Mouse (Mus musculus): ENCODE results near the gene Mobp. TPM values are rescaled to one million over a fixed set of nuclear protein-coding genes. Genes with fewer than 3 reads are reported as not detected.

Gene Mobp
- polyA plus RNA-seq, 1 experiment from 2014 or later = 0.93 TPM

DNA sequence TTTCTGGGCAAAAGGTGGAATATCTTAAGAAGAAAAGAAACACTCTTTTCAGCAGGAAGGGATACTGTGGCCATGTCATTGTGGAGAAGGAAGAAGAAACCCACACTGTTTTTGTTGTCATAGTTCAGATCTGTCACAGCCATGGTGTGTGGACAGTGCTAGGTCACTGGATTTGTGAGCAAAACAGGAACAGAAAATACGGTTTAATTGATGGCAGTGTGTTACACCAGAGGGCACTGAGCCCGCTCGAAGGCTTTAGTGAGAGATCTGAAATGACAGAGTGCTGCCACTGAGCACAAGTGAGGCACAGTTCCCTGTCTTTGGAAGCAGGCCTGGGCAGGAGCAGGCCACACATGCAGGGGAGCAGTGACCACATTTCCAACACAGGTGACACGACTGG lies 31.3 kb upstream of the Mobp start:
- no peak for DNase-seq (ENCODE audit: low spot score)
- WGBS = 90% methylated on average over 4 of the region's 4 CpGs
- Histone ChIP-seq H3K4me1 (no peaks in the 10 kb centered on the region; the same call in 1 of the 2 replicates), H3K4me3 (no peak overlapping the region), H3K9me3 (no peaks in the 10 kb centered on the region), H3K36me3 (replicated peaks) (peaks cover 59% of the 10 kb centered on the region), H3K27ac (replicated peaks) (no peak overlapping the region), H3K27me3 (replicated peaks; ENCODE audit: low read depth, poor library complexity, severe bottlenecking) (no peaks in the 10 kb centered on the region)

DNA sequence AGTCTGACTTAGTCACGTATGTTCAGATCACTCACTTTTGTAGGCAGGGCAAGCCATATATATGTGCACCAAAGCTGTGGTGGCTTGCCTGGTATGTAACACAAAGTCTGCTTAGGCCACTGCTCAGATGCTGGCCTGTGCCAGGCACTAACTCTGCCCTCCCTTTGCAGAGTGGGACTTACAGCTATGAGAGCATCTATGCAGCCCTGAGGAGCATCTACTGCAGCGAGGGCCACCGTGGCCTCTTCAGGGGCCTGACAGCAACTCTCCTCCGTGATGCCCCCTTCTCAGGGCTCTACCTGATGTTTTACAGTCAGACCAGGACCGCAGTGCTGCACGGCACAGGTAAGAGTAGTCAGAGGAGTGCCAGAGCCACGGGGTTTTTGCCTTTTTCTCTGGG lies 29.0 kb upstream of the Mobp start:
- H3K27ac ChIP-seq (replicated peaks) = no peak overlapping the region
- no peak overlapping the region for H3K4me3 ChIP-seq
- no peaks in the 10 kb centered on the region for H3K4me1 ChIP-seq
- H3K36me3 ChIP-seq (replicated peaks) = peaks cover 73% of the 10 kb centered on the region
- DNase-seq (ENCODE audit: low spot score) = no peak
- WGBS = 91% methylated on average over 7 of the region's 7 CpGs
- H3K9me3 ChIP-seq = no peaks in the 10 kb centered on the region
- no peaks in the 10 kb centered on the region for H3K27me3 ChIP-seq (replicated peaks; ENCODE audit: low read depth, poor library complexity, severe bottlenecking)

DNA sequence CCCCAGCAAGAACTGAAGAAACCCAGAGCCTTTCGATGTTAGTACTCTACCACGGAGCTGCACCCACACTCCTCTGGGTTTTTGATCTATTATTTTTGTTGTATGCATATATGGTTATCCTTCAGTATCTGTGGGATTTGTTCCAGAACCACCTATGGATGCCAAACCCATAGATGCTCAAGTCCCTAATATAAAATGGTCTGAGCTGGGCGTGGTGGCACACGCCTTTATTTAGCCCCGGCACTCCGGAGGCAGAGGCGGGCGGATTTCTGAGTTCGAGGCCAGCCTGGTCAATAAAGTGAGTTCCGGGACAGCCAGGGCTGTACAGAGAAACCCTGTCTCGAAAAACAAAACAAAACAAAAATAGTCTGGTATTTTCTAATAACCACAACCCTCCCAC lies 22.6 kb upstream of the Mobp start:
- WGBS = 60% methylated on average over 11 of the region's 11 CpGs
- Histone ChIP-seq H3K4me3 (peak overlapping the region; percentile 100), H3K27ac (replicated peaks) (peak overlapping the region; percentile 100), H3K4me1 (peaks cover 18% of the 10 kb centered on the region), H3K9me3 (no peaks in the 10 kb centered on the region), H3K36me3 (replicated peaks) (peaks cover 57% of the 10 kb centered on the region), H3K27me3 (replicated peaks; ENCODE audit: low read depth, poor library complexity, severe bottlenecking) (no peaks in the 10 kb centered on the region)
- no peak for DNase-seq (ENCODE audit: low spot score)

DNA sequence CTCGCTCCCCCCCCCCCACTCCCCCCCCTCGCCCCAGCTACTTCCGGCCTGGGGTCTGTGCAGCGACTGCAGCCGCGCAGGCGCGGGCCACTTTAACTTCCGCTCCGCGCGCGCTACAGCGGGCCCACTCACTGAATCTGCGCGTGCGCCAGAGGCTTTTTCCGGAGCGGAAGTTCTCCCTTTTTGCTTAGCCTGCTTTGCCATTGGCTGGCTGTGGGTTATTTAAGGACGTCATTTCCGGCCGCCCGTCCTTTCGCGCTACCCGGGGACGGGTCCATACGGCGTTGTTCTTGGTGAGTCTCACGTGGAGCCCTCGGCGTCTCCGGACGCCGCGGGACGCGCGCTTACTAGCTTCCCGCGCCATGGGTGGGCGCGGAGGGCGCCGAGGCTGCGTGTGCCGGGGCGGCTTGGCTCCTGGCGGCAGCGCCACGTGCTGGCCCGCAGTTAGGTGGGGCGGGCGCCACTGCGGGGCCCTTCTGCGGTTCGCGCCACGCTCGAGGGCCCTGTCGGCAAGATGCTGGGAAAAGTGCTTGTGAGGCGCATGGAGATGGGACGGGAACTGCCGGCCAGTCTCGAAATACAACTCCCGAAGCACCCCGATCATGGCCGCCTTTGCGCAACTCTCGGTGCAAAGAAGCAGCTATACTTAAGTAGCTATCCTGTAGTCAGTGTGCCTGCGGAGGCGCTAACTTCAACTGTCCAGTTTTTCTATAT lies 21.8 kb upstream of the Mobp start, which contains the start of gene Rpsa:
Gene Rpsa, plus strand, starts transcription at position 152 of the 714 bp plus-strand sequence.
- Histone ChIP-seq H3K36me3 (replicated peaks) (peaks cover 59% of the 10 kb centered on the region), H3K4me1 (peaks cover 18% of the 10 kb centered on the region), H3K27me3 (replicated peaks; ENCODE audit: low read depth, poor library complexity, severe bottlenecking) (no peaks in the 10 kb centered on the region), H3K4me3 (peak within 1 kb of the TSS; percentile 100), H3K27ac (replicated peaks) (peak within 1 kb of the TSS; percentile 100), H3K9me3 (no peaks in the 10 kb centered on the region)
- peak; percentile 98 for DNase-seq (ENCODE audit: low spot score)
- under 1% methylated on average over 72 of the region's 72 CpGs for WGBS

DNA sequence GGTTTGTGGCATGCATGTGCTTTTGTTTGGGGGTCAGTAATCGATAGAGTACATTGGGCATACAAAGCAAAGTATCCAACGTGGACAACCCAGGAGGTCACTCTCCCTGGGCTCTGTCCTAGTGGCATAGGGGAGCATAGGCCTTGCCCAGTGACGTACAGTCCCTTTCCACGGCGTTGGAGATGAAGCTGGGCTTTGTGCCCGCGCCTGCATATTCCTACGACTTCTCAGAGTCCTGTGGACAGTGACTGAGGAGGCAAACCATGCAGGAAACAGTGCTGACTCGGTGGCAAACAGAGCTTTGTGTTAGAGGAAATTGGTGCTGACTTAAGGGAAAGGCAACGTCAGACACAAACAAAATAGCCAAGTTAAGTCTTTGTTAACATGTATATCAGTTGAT lies 20.2 kb upstream of the Mobp start:
- H3K36me3 ChIP-seq (replicated peaks) = peaks cover 50% of the 10 kb centered on the region

DNA sequence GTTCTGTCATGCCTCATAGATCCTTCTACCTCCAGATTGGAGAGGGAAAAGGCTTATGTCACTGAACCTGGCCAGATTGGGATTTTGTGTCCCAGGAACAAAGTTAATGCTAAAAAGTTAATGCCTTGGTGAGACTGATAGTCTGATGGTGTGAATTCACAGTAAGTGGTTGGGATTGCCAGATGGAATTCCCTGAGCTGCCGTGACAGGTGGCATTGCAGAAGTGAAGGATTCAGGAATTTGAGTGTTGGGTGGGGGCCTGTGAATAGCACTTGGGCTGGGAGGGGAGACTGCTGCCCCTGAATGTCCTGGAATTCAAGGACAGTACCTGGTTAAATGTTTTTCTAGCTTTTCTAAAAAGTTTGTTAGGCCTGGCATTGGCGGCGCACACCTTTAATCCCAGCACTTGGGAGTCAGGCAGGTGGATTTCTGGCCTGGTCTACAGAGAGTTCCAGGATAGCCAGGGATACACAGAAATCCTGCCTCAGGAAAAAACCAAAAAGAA lies 17.7 kb upstream of the Mobp start:
- no peak overlapping the region for H3K4me3 ChIP-seq
- H3K36me3 ChIP-seq (replicated peaks) = peaks cover 47% of the 10 kb centered on the region
- H3K27ac ChIP-seq (replicated peaks) = no peak overlapping the region
- peaks cover 17% of the 10 kb centered on the region for H3K4me1 ChIP-seq
- H3K27me3 ChIP-seq (replicated peaks; ENCODE audit: low read depth, poor library complexity, severe bottlenecking) = no peaks in the 10 kb centered on the region
- H3K9me3 ChIP-seq = no peaks in the 10 kb centered on the region
- no peak for DNase-seq (ENCODE audit: low spot score)
- WGBS = 83% methylated on average over 3 of the region's 3 CpGs

More for the DNA sequence above, 20.2 kb upstream of the Mobp start:
- Histone ChIP-seq H3K9me3 (no peaks in the 10 kb centered on the region), H3K4me1 (peaks cover 18% of the 10 kb centered on the region), H3K4me3 (peak overlapping the region; percentile 100), H3K27ac (replicated peaks) (peak overlapping the region; percentile 100), H3K27me3 (replicated peaks; ENCODE audit: low read depth, poor library complexity, severe bottlenecking) (no peaks in the 10 kb centered on the region)
- no peak for DNase-seq (ENCODE audit: low spot score)
- 79% methylated on average over 10 of the region's 10 CpGs for WGBS

DNA sequence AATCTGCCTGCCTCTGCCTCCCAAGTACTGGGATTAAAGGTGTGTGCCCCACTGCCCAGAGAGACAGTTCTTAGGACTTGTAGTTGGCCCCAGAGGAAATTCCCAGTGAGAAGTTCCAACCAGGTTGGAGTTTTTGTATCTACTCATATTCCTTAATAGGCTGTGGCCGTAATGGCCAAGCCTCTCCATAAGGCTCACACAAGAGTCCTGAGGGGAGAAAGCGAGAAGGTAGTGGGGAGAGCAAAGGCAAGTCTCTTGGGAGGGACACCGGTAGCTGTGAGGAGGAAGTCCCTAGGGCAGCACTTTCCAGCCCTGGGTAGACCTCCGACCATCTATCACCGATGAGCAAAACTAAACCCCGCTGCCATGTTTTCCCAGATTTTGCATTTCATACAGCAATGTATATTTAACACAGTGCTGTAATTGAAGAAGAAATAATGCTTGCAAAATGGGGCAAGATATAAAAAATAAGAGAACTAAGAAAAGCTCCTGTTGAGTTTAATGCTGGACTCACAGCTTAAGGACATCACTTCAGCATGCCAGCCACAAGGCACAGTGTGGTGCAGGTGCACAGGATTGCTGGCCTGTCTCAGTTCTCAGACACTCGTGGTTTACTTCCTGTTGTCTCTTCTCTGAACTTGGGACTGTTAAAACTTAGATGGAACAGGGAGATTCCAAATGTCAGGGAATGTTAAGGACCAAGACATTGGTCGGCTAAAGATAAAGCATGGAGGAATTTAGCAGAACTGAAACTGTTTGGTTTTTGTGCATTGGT lies 16.3 kb upstream of the Mobp start:
- DNase-seq (ENCODE audit: low spot score) = no peak
- H3K4me3 ChIP-seq = no peak overlapping the region
- H3K27ac ChIP-seq (replicated peaks) = no peak overlapping the region
- H3K4me1 ChIP-seq = peaks cover 15% of the 10 kb centered on the region
- no peaks in the 10 kb centered on the region for H3K9me3 ChIP-seq
- H3K36me3 ChIP-seq (replicated peaks) = peaks cover 47% of the 10 kb centered on the region
- 37% methylated on average over 8 of the region's 8 CpGs for WGBS
- H3K27me3 ChIP-seq (replicated peaks; ENCODE audit: low read depth, poor library complexity, severe bottlenecking) = no peaks in the 10 kb centered on the region

DNA sequence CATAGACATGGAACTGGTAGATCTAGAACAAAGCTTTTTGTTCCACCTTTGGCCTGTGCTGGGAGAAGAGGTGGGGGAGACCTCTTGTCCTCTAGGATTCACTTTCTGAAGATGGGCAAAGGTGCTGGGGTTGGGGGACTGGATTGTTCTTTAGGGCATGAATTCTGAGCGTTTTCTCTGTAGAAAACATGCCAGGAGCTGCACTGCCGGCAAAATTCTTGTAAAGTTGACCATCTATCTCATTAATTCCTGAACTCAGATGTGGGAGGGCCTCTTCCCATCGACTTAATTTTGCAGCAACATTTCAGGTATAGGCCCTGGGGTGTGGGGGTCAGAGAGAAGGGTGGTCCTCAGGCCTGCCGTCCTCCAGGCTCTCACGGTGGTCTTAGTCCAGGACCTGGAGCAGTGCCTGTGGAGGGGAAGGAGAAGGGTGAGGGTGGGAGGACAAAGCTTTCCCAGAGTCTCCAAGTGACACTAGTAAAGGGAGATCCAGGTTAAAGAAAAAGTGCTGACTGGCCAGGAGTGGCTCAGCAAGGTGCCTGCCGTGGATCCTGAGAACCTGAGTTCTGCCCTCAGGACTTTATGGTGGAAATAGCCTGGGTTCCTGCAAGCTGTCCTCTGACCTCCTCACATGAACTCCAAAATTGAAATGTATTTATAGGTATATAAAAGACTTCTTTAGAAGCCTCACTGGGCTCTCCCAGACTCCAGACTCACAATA lies 15.6 kb upstream of the Mobp start:
- Histone ChIP-seq H3K36me3 (replicated peaks) (peaks cover 42% of the 10 kb centered on the region), H3K4me1 (peaks cover 10% of the 10 kb centered on the region), H3K27ac (replicated peaks) (no peak overlapping the region), H3K27me3 (replicated peaks; ENCODE audit: low read depth, poor library complexity, severe bottlenecking) (no peaks in the 10 kb centered on the region), H3K9me3 (no peaks in the 10 kb centered on the region), H3K4me3 (no peak overlapping the region)
- 61% methylated on average over 6 of the region's 6 CpGs for WGBS
- DNase-seq (ENCODE audit: low spot score) = no peak

DNA sequence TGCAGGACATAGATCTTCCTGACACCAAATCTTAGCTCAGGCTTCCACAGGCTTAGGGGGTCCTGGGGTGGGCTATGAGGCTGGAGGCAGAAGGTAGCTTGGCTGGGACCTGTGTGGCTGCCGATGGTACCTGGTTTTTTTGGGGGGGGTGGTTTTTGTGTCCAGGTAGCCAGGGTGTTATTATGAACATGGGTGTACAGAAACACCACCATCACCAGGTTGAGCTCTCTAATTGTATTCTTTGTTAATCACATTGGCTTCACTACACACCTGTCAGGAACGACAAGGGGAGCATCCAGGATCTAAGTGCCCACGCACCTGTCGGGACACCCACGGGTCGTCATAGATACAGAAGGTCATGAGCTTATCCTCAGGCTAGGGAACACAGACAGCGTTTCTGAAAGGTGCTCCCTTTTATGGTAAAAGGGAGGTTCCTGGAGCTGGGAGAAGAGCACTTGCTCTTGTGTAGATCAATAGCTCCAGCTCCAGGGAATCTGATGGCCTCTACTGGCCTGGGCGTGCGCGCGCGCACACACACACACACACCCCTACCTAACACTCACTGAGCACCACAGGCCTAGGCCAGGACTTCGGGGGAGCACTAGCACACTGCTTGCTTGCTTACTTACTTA lies 14.9 kb upstream of the Mobp start:
- Histone ChIP-seq H3K4me3 (no peak overlapping the region), H3K27me3 (replicated peaks; ENCODE audit: low read depth, poor library complexity, severe bottlenecking) (no peaks in the 10 kb centered on the region), H3K27ac (replicated peaks) (no peak overlapping the region), H3K9me3 (no peaks in the 10 kb centered on the region), H3K4me1 (peaks cover 3% of the 10 kb centered on the region; the same call in 1 of the 2 replicates), H3K36me3 (replicated peaks) (peaks cover 35% of the 10 kb centered on the region)
- 83% methylated on average over 13 of the region's 13 CpGs for WGBS
- no peak for DNase-seq (ENCODE audit: low spot score)

DNA sequence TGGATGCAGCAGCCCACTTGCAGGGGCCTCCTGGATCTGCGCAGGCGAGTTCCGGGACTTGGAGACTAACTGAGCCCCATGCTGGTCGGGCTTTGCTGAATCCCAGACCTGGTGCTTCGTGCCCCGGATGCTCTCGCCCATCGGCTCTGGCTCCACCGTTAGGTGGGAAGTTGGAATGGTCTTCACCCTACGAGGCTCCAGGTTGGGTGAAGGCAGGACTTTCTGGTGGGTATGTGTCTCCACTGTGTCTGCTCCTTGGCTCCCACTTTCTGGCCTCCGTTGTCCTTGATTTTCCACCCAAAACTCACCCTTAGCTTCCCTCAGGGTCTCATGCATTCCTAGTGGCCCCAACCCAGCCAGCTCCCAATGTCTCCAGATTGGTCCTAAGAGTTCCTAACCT lies 14.1 kb upstream of the Mobp start:
- H3K36me3 ChIP-seq (replicated peaks) = peaks cover 27% of the 10 kb centered on the region
- H3K27me3 ChIP-seq (replicated peaks; ENCODE audit: low read depth, poor library complexity, severe bottlenecking) = no peaks in the 10 kb centered on the region
- DNase-seq (ENCODE audit: low spot score) = no peak
- H3K27ac ChIP-seq (replicated peaks) = no peak overlapping the region
- no peak overlapping the region for H3K4me3 ChIP-seq
- WGBS = 89% methylated on average over 11 of the region's 11 CpGs
- no peaks in the 10 kb centered on the region for H3K9me3 ChIP-seq
- no peaks in the 10 kb centered on the region for H3K4me1 ChIP-seq

DNA sequence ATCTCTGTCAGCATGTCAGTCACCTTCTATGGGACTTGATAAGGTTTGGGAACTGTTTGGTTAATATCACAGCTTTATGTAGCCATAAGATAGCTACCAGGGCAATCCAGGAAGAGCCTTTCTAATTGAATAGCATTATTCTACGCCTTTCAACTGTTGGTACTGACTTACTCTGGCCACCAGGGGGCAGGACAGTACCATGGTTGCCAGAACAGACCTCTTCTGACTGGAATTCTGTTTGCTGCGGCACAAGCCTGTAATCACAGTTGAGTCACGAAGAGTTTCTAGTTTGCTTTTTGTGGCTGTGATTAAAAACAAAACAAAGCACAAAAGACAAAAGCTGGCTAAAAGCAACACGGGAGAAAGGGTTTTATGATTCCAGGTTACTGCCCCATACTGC lies 8.9 kb upstream of the Mobp start:
- no peaks in the 10 kb centered on the region for H3K36me3 ChIP-seq (replicated peaks)
- 19% methylated on average over 4 of the region's 4 CpGs for WGBS
- no peaks in the 10 kb centered on the region for H3K27me3 ChIP-seq (replicated peaks; ENCODE audit: low read depth, poor library complexity, severe bottlenecking)
- no peak overlapping the region for H3K27ac ChIP-seq (replicated peaks)
- no peak overlapping the region for H3K4me3 ChIP-seq
- no peaks in the 10 kb centered on the region for H3K4me1 ChIP-seq
- peak; percentile 80 for DNase-seq (ENCODE audit: low spot score)
- H3K9me3 ChIP-seq = no peaks in the 10 kb centered on the region

DNA sequence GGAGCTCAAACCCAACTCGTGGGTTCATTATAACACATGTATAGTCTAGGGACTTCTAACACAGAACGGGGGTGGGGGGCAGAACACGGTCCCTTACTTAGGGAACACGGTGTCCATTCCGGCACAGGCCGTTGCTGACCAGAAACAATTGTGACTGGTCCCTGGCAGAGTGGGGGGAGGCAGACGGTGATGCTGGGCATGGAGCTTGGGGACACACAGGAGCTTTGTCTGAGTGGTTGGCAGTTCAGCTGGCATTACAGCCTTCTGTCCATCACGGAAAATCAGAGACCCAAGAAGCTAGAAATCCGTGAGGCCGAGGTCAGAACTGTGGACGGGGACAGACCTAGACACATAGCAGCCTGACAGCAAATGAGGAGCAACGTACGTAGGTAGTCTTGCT lies 5.0 kb upstream of the Mobp start:
- Histone ChIP-seq H3K36me3 (replicated peaks) (no peaks in the 10 kb centered on the region), H3K9me3 (no peaks in the 10 kb centered on the region), H3K27ac (replicated peaks) (no peak overlapping the region), H3K27me3 (replicated peaks; ENCODE audit: low read depth, poor library complexity, severe bottlenecking) (no peaks in the 10 kb centered on the region), H3K4me3 (no peak overlapping the region), H3K4me1 (no peaks in the 10 kb centered on the region)
- 84% methylated on average over 13 of the region's 13 CpGs for WGBS
- no peak for DNase-seq (ENCODE audit: low spot score)
